Mouse (Mus musculus) inflammation-experienced regulatory T-cells (primary cell): ENCODE measurements around the gene Yaf2. TPM values are rescaled to one million over a fixed set of nuclear protein-coding genes. Genes with fewer than 3 reads are reported as not detected.

Experiments used
- polyA plus RNA-seq, 2 experiments: library from polyadenylated mRNA; unstranded; fragments of 100-300 nt; shearing (Covaris generic); gene quantifications; one replicate each; pipeline ENCODE4 v1.2.1; 2017

The Yaf2 gene
- polyA plus RNA-seq, result 10 to 100 TPM; 57.0 to 61.4 TPM

DNA sequence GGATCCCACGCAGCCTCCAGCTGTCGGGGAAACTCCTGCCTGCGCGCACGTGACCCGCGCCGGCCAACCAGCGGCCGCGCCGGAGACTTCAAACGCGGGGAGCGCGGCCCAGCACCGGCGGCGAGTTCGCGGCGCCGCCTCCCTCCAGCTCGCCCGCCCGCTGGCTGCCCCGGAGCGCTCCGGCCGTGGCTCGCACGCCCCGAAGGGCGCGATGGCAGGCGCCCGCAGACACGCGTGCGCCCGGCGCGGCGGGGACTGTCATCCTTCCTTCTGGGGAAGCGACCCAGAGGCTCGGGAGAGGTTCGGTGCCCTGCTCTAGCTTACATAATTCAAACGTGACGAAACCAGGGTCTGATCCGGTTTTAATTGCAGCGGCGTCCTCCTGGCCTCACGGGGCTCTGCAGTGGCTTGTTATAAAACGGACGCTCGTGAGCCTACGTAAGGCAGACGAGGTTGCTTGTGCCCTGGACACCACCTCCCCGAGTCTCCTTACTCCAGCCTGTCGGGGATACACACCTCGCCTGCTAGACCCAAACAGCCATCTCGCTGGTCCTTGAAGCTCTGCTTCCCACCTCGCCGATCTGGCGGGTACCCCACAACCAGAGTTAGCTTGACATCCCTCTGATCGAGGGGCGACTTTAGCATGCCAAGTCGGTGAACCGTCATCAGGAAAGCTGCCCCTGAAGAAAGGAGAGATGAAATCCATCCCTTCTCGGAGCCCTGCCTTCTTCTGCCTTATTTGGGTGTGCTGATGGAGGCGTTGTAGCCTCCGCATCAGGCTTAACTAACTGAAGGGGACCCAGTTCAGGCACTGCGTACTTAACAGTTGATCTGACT is at the start of gene Yaf2:
Yaf2 (minus strand) TSS at position 11 of the 837 bp plus-strand sequence.

DNA sequence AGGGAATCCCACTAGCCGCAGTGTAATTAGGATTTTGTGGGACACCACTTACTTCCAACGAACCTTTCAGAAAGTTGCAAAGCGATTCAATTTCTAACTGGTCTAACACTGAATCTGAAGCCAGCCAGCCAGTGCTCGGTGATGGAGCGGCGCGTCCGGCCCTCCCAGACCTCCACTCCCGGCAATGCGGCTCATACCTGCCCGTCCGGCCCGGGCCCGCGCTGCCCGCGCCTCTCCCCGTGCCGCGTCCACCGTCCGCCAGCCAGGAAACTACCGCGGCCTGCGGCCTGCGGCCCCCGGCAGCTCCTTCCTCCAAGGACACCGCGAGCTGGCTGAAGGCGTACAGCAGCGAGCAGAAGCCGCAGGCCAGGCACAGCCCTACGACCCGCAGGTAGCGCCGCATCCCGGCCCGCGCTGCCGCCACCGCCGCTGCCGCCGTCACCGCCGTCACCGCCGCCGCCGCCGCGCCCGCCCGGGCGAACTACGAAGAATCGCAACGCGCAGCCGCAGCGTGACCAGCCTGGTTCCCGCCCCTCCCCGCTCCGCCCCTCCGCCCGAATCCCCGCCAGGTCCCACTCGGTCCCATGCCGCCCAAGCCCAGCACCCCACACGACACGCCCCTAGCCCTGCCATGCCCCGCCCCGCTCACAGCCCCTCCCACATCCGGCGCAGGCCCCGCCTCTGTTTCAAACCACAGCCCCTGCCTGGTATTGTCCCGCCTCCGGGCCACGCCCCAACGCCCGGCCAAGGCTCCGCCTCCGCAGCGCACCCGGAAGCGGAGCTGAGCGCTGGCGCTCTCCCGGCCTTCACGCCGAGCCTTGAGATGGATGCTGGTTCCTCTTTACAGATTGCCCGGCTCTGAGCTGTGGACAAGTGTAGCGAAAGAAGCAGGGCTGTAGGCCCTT is 61.8 kb downstream of the Yaf2 start, which contains the start of gene Gxylt1:
Gxylt1 (minus strand) TSS at position 501 of the 905 bp plus-strand sequence.

Other genes starting within 250 kb of the Yaf2 start
- 10 to 100 TPM; 14.6 to 16.0 TPM for gene Gxylt1, start 61.8 kb downstream of the Yaf2 start, polyA plus RNA-seq
- 10 to 100 TPM; 84.3 to 92.0 TPM for gene Zcrb1, start 61.4 kb upstream of the Yaf2 start, polyA plus RNA-seq
- 10 to 100 TPM; 37.4 to 41.7 TPM for gene Pphln1, start 61.4 kb upstream of the Yaf2 start, polyA plus RNA-seq